Mouse (Mus musculus): Measurements from ENCODE around the gene Slc15a1. TPM values are rescaled to one million over a fixed set of nuclear protein-coding genes. Genes with fewer than 3 reads are reported as not detected.

Slc15a1 gene
- polyA plus RNA-seq, 1 experiment from 2014 or later = 0.13 TPM

GRCm38 (mm10) chr14:121452227-121452626, 52.8 kb downstream of the Slc15a1 start:
- Histone ChIP-seq H3K36me3 (ENCODE audit: control insufficient read depth, insufficient read depth) (no peaks in the 10 kb centered on the region), H3K4me1 (ENCODE audit: control insufficient read depth, low read depth, low read length) (peaks cover 8% of the 10 kb centered on the region), H3K27ac (ENCODE audit: low read length) (no peak overlapping the region), H3K9ac (ENCODE audit: low read depth, low read length) (no peak overlapping the region), H3K4me3 (ENCODE audit: low read depth, low read length) (no peak overlapping the region), H3K9me3 (replicated peaks; ENCODE audit: control insufficient read depth, low read length) (no peaks in the 10 kb centered on the region), H3K27me3 (ENCODE audit: control insufficient read depth, insufficient read depth, low read depth, low read length) (no peaks in the 10 kb centered on the region), H3K4me2 (ENCODE audit: low read depth, low read length) (no peak overlapping the region)
- ATAC-seq (ENCODE audit: low read depth) = no peak
- 66% methylated on average over 6 of the region's 6 CpGs for WGBS (ENCODE audit: insufficient replicate concordance)

- Histone ChIP-seq H3K9ac (ENCODE audit: low read depth, low read length) (no peak overlapping the region), H3K36me3 (ENCODE audit: control insufficient read depth, insufficient read depth) (no peaks in the 10 kb centered on the region), H3K27me3 (ENCODE audit: control insufficient read depth, insufficient read depth, low read depth, low read length) (no peaks in the 10 kb centered on the region), H3K27ac (ENCODE audit: low read length) (no peak overlapping the region), H3K4me3 (ENCODE audit: low read depth, low read length) (no peak overlapping the region), H3K4me2 (ENCODE audit: low read depth, low read length) (no peak overlapping the region), H3K9me3 (replicated peaks; ENCODE audit: control insufficient read depth, low read length) (no peaks in the 10 kb centered on the region), H3K4me1 (ENCODE audit: control insufficient read depth, low read depth, low read length) (peaks cover 15% of the 10 kb centered on the region)
- 45% methylated on average over 7 of the region's 7 CpGs for WGBS (ENCODE audit: insufficient replicate concordance)
- no peak for ATAC-seq (ENCODE audit: low read depth)
These were observed 53.5 kb downstream of the Slc15a1 start for GRCm38 (mm10) chr14:121451424-121452029.

- Histone ChIP-seq H3K4me2 (ENCODE audit: low read depth, low read length) (peak overlapping the region; percentile 55), H3K9ac (ENCODE audit: low read depth, low read length) (no peak overlapping the region), H3K4me1 (ENCODE audit: control insufficient read depth, low read depth, low read length) (peaks cover 19% of the 10 kb centered on the region), H3K9me3 (replicated peaks; ENCODE audit: control insufficient read depth, low read length) (no peaks in the 10 kb centered on the region), H3K36me3 (ENCODE audit: control insufficient read depth, insufficient read depth) (no peaks in the 10 kb centered on the region), H3K4me3 (ENCODE audit: low read depth, low read length) (peak overlapping the region; percentile 18), H3K27me3 (ENCODE audit: control insufficient read depth, insufficient read depth, low read depth, low read length) (no peaks in the 10 kb centered on the region), H3K27ac (ENCODE audit: low read length) (no peak overlapping the region)
- WGBS (ENCODE audit: insufficient replicate concordance) = 9% methylated on average over 18 of the region's 18 CpGs
- ATAC-seq (ENCODE audit: low read depth) = peak; percentile 28
These were observed 54.3 kb downstream of the Slc15a1 start for GRCm38 (mm10) chr14:121450504-121451423.

- Histone ChIP-seq H3K4me2 (ENCODE audit: low read depth, low read length) (peak overlapping the region; percentile 62), H3K9ac (ENCODE audit: low read depth, low read length) (peak overlapping the region; percentile 53), H3K4me1 (ENCODE audit: control insufficient read depth, low read depth, low read length) (peaks cover 19% of the 10 kb centered on the region), H3K27ac (ENCODE audit: low read length) (peak overlapping the region; percentile 59), H3K36me3 (ENCODE audit: control insufficient read depth, insufficient read depth) (no peaks in the 10 kb centered on the region), H3K9me3 (replicated peaks; ENCODE audit: control insufficient read depth, low read length) (no peaks in the 10 kb centered on the region), H3K27me3 (ENCODE audit: control insufficient read depth, insufficient read depth, low read depth, low read length) (no peaks in the 10 kb centered on the region), H3K4me3 (ENCODE audit: low read depth, low read length) (peak overlapping the region; percentile 48)
- 6% methylated on average over 9 of the region's 9 CpGs for WGBS (ENCODE audit: insufficient replicate concordance)
- peak; percentile 91 for ATAC-seq (ENCODE audit: low read depth)
These were observed 58.1 kb downstream of the Slc15a1 start for GRCm38 (mm10) chr14:121446951-121447350.

GRCm38 (mm10) chr14:121445194-121445593, 59.9 kb downstream of the Slc15a1 start:
- 14% methylated on average over 8 of the region's 8 CpGs for WGBS (ENCODE audit: insufficient replicate concordance)
- 0 out of 2 replicates have a peak, but pooled peaks have one; percentile 17 for ATAC-seq (ENCODE audit: low read depth)
- no peak overlapping the region for H3K27ac ChIP-seq (ENCODE audit: low read length)
- no peak overlapping the region for H3K9ac ChIP-seq (ENCODE audit: low read depth, low read length)
- H3K4me2 ChIP-seq (ENCODE audit: low read depth, low read length) = no peak overlapping the region
- H3K36me3 ChIP-seq (ENCODE audit: control insufficient read depth, insufficient read depth) = no peaks in the 10 kb centered on the region
- peaks cover 19% of the 10 kb centered on the region for H3K4me1 ChIP-seq (ENCODE audit: control insufficient read depth, low read depth, low read length)
- H3K27me3 ChIP-seq (ENCODE audit: control insufficient read depth, insufficient read depth, low read depth, low read length) = no peaks in the 10 kb centered on the region
- H3K9me3 ChIP-seq (replicated peaks; ENCODE audit: control insufficient read depth, low read length) = no peaks in the 10 kb centered on the region
- H3K4me3 ChIP-seq (ENCODE audit: low read depth, low read length) = no peak overlapping the region

- no peak for ATAC-seq (ENCODE audit: low read depth)
These were observed 64.2 kb downstream of the Slc15a1 start for GRCm38 (mm10) chr14:121440807-121441206.

GRCm38 (mm10) chr14:121437026-121437425, 68.0 kb downstream of the Slc15a1 start:
- H3K27ac ChIP-seq (ENCODE audit: low read length) = no peak overlapping the region
- no peaks in the 10 kb centered on the region for H3K9me3 ChIP-seq (replicated peaks; ENCODE audit: control insufficient read depth, low read length)
- no peak overlapping the region for H3K9ac ChIP-seq (ENCODE audit: low read depth, low read length)
- no peak overlapping the region for H3K4me3 ChIP-seq (ENCODE audit: low read depth, low read length)
- H3K4me2 ChIP-seq (ENCODE audit: low read depth, low read length) = no peak overlapping the region
- peak; percentile 71 for ATAC-seq (ENCODE audit: low read depth)
- no peaks in the 10 kb centered on the region for H3K4me1 ChIP-seq (ENCODE audit: control insufficient read depth, low read depth, low read length)
- no peaks in the 10 kb centered on the region for H3K36me3 ChIP-seq (ENCODE audit: control insufficient read depth, insufficient read depth)
- 29% methylated on average over 6 of the region's 6 CpGs for WGBS (ENCODE audit: insufficient replicate concordance)
- no peaks in the 10 kb centered on the region for H3K27me3 ChIP-seq (ENCODE audit: control insufficient read depth, insufficient read depth, low read depth, low read length)

More at GRCm38 (mm10) chr14:121440807-121441206, 64.2 kb downstream of the Slc15a1 start:
- Histone ChIP-seq H3K27ac (ENCODE audit: low read length) (no peak overlapping the region), H3K9me3 (replicated peaks; ENCODE audit: control insufficient read depth, low read length) (no peaks in the 10 kb centered on the region), H3K4me3 (ENCODE audit: low read depth, low read length) (no peak overlapping the region), H3K27me3 (ENCODE audit: control insufficient read depth, insufficient read depth, low read depth, low read length) (no peaks in the 10 kb centered on the region), H3K36me3 (ENCODE audit: control insufficient read depth, insufficient read depth) (no peaks in the 10 kb centered on the region), H3K4me1 (ENCODE audit: control insufficient read depth, low read depth, low read length) (no peaks in the 10 kb centered on the region), H3K9ac (ENCODE audit: low read depth, low read length) (no peak overlapping the region), H3K4me2 (ENCODE audit: low read depth, low read length) (no peak overlapping the region)
- 71% methylated on average over 6 of the region's 6 CpGs for WGBS (ENCODE audit: insufficient replicate concordance)

- Histone ChIP-seq H3K9me3 (replicated peaks; ENCODE audit: control insufficient read depth, low read length) (no peaks in the 10 kb centered on the region), H3K9ac (ENCODE audit: low read depth, low read length) (no peak overlapping the region), H3K27ac (ENCODE audit: low read length) (no peak overlapping the region), H3K4me3 (ENCODE audit: low read depth, low read length) (no peak overlapping the region), H3K4me1 (ENCODE audit: control insufficient read depth, low read depth, low read length) (no peaks in the 10 kb centered on the region), H3K36me3 (ENCODE audit: control insufficient read depth, insufficient read depth) (no peaks in the 10 kb centered on the region), H3K27me3 (ENCODE audit: control insufficient read depth, insufficient read depth, low read depth, low read length) (no peaks in the 10 kb centered on the region), H3K4me2 (ENCODE audit: low read depth, low read length) (no peak overlapping the region)
- 72% methylated on average over 3 of the region's 3 CpGs for WGBS (ENCODE audit: insufficient replicate concordance)
- ATAC-seq (ENCODE audit: low read depth) = no peak
These were observed 68.6 kb downstream of the Slc15a1 start for GRCm38 (mm10) chr14:121436455-121436854.

- no peak overlapping the region for H3K4me3 ChIP-seq (ENCODE audit: low read depth, low read length)
- H3K4me2 ChIP-seq (ENCODE audit: low read depth, low read length) = no peak overlapping the region
- ATAC-seq (ENCODE audit: low read depth) = peak; percentile 41
- H3K9ac ChIP-seq (ENCODE audit: low read depth, low read length) = no peak overlapping the region
- H3K36me3 ChIP-seq (ENCODE audit: control insufficient read depth, insufficient read depth) = no peaks in the 10 kb centered on the region
- H3K27ac ChIP-seq (ENCODE audit: low read length) = no peak overlapping the region
- H3K4me1 ChIP-seq (ENCODE audit: control insufficient read depth, low read depth, low read length) = no peaks in the 10 kb centered on the region
- WGBS (ENCODE audit: insufficient replicate concordance) = 28% methylated on average over 6 of the region's 6 CpGs
- H3K9me3 ChIP-seq (replicated peaks; ENCODE audit: control insufficient read depth, low read length) = no peaks in the 10 kb centered on the region
- H3K27me3 ChIP-seq (ENCODE audit: control insufficient read depth, insufficient read depth, low read depth, low read length) = no peaks in the 10 kb centered on the region
These were observed 69.3 kb downstream of the Slc15a1 start for GRCm38 (mm10) chr14:121435794-121436193.

All from liver, embryonic 16.5 days (tissue).